Mouse (Mus musculus) embryonic facial prominence, embryonic 10.5 days (tissue): Measurements from ENCODE around the gene Slc25a45. TPM values are rescaled to one million over a fixed set of nuclear protein-coding genes. Genes with fewer than 3 reads are reported as not detected.

Source experiments
- DNase-seq: peaks from one replicate; pipeline ENCODE4 v3.0.0-alpha.2; 2017; ENCODE audit warnings: low spot score
- H3K27ac ChIP-seq: fragments of 300-500 bp; sonication (generic); replicated peaks from 2 replicates; pipeline ENCODE4 v1.5.1; 2016; ENCODE audit warnings: mild to moderate bottlenecking
- H3K27me3 ChIP-seq: fragments of 300-500 bp; sonication (generic); replicated peaks from 2 replicates; pipeline ENCODE4 v1.6.1; 2016; ENCODE audit warnings: low read depth, mild to moderate bottlenecking; ENCODE audit not compliant: poor library complexity, severe bottlenecking
- H3K36me3 ChIP-seq: fragments of 300-500 bp; sonication (generic); replicated peaks from 2 replicates; pipeline ENCODE4 v1.6.1; 2016; ENCODE audit warnings: mild to moderate bottlenecking, moderate library complexity
- H3K4me1 ChIP-seq: fragments of 300-500 bp; sonication (generic); 2 replicates; pipeline ENCODE4 v1.6.1; 2016
- H3K4me3 ChIP-seq: fragments of 300-500 bp; sonication (generic); 2 replicates; pipeline ENCODE4 v1.5.1; 2016; ENCODE audit warnings: mild to moderate bottlenecking, moderate library complexity
- H3K9me3 ChIP-seq: fragments of 300-500 bp; sonication (generic); 2 replicates; pipeline ENCODE4 v1.6.1; 2016; ENCODE audit warnings: mild to moderate bottlenecking
- WGBS: fragments of 180-500 bp; shearing (Covaris S2); methylation state at CpG from one replicate; pipeline ENCODE4 v1.1.7; 2016; 5-methylcytosine and 5-hydroxymethylcytosine counted together
- polyA plus RNA-seq: library from polyadenylated mRNA; unstranded; fragments of >200 nt; fragmentation: Nextera tagmentation; extraction: Ambion mirVana; gene quantifications from 2 replicates; pipeline ENCODE4 v1.2.1, GENCODE M21; 2016

Slc25a45 gene
- polyA plus RNA-seq = 2.5 and 2.9 TPM in 2 replicates

DNA sequence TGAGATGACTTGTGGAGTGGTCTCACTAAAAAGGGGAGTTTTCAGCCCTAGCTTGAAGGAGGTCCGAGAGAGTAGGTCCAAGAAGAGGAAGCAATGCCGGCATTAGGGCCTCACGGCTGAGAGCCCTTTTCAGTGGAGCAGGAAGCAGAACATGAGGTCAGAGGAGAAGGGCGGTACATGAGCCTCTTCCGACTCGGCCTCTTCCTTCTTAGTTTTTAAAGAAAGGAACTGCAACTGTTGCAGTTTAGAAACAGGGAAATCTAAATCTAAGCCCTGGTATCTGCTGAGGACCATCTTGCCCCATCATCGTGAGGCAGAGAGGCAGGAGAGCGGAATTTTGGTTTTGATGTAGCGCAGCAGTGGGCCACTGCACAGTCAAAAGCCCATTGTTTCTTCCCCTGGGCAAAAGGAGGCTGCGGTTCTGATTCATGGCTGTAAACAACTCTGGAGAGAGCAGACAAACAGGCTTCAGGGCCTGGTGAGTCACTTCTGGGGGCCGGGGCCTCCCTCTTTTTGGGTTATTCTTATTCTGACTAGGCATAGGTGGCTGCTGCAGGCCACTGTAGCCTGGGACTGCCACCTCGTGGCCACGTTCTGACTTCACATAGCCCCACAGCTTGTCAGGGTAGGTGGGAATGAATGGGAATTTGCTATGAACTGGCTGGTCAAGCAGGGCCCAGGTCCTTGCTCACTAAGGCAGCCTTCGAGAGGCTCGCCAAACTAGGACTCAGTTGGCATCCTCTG is at the start of gene Slc25a45:
TSS of gene Slc25a45 (plus strand) at position 191 of the 744 bp plus-strand sequence.
- Histone ChIP-seq H3K9me3 (no peaks in the 10 kb centered on the region), H3K36me3 (peaks cover 5% of the 10 kb centered on the region), H3K27ac (peak within 1 kb of the TSS; percentile 58), H3K4me3 (peak within 1 kb of the TSS; percentile 31; the same call in 1 of the 2 replicates), H3K4me1 (peaks cover 42% of the 10 kb centered on the region), H3K27me3 (no peaks in the 10 kb centered on the region)
- DNase-seq = peak; percentile 79
- 47% methylated on average over 15 of the region's 15 CpGs for WGBS

DNA sequence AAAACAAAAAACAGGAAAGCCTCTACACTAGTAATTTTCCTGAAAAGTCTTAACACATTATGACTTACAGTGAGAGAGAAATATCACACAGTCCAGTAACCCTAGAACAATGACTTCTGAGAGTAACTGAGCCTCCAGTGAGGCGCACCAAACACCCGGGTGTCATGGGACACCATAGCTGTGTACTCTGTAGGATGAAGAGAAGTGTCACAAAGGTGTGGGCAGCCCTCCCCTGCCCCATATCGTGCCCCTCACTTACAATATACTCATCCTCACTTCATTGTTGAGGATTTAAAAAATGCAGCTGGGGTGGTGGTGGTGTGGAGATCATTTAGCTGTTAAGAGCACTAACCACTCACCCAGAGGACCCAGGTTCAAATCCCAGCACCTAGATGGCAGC is 49.5 kb upstream of the Slc25a45 start:
- WGBS = 90% methylated on average over 3 of the region's 3 CpGs

DNA sequence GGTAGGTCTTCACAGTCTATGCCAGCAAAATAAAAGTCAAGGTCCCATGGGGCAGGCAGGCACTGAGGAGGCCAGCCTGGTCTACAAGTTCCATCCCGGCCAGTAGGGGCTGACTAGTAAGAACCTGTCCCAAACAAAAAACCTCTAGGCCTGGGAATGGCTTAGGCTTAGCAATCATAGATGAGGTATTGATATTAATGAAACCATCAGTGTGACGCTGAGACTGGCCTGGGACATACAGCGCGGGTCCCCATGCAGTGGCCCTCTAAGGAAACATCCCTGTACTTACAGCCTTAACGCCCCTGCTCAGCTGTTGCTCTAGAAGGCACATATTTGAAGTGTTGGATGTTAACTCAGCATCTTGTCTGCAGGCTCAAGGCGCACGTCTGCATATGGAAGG is 48.7 kb upstream of the Slc25a45 start:
- Histone ChIP-seq H3K27me3 (no peaks in the 10 kb centered on the region), H3K36me3 (no peaks in the 10 kb centered on the region), H3K9me3 (no peaks in the 10 kb centered on the region), H3K4me1 (peaks cover 23% of the 10 kb centered on the region), H3K27ac (0 out of 2 replicates have a peak overlapping the region, but pooled peaks have one; percentile 12), H3K4me3 (no peak overlapping the region)
- 92% methylated on average over 7 of the region's 7 CpGs for WGBS
- no peak for DNase-seq

More for the DNA sequence above, 49.5 kb upstream of the Slc25a45 start:
- Histone ChIP-seq H3K27me3 (no peaks in the 10 kb centered on the region), H3K27ac (no peak overlapping the region), H3K9me3 (no peaks in the 10 kb centered on the region), H3K4me1 (peaks cover 25% of the 10 kb centered on the region), H3K4me3 (no peak overlapping the region), H3K36me3 (no peaks in the 10 kb centered on the region)
- DNase-seq = no peak

DNA sequence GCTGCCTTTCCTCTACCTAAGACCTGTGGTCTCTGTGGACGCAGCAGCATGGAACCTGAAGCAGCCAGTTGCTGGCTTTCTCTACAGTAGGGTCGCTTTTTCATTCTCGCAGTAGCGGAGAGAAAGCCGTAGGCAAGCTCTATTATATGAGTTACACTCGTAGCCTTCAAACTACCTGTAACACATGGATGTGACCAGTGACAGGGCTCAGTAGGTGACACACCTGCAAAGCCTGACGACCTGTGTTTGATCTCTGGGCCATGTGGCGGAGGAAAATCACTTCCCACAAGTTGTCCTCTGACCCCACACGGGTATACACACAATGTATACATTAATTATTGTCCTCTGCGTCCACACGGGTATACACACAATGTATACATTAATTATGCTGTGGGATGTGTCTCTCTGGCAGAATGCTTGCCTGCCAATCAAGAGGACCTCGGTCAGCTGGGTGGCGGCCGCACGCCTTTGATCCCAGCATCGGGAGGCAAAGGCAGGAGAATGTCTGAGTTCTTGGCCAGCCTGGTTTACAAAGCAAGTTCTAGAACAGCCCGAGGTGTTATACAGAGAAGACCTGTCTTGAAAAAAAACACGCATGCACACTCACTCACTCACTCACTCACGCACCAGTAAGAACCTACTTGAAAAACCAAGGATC is 47.5 kb upstream of the Slc25a45 start:
- no peak overlapping the region for H3K4me3 ChIP-seq
- H3K36me3 ChIP-seq = no peaks in the 10 kb centered on the region
- no peak for DNase-seq
- peaks cover 12% of the 10 kb centered on the region; the same call in 1 of the 2 replicates for H3K4me1 ChIP-seq
- 86% methylated on average over 19 of the region's 19 CpGs for WGBS
- H3K27ac ChIP-seq = no peak overlapping the region
- no peaks in the 10 kb centered on the region for H3K27me3 ChIP-seq
- H3K9me3 ChIP-seq = no peaks in the 10 kb centered on the region

DNA sequence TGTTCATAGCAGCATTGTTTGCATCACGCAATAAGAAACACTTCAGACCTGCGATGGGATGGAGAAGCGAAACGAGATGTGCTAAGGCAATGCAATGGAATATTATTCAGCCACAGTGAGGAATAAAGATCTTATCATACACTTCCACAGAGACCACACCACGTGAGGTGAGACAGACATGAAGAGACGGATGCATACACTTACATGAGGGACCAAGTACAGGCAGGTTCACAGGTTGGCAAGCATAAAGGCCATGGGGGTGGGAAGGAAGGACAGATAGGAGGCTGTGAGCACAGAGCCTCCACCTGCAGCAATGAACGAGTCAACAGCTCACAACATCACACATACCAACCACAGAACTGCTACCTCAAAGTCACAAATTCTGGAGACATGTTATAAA is 46.8 kb upstream of the Slc25a45 start:
- no peaks in the 10 kb centered on the region for H3K27me3 ChIP-seq
- no peak for DNase-seq
- H3K9me3 ChIP-seq = no peaks in the 10 kb centered on the region
- no peaks in the 10 kb centered on the region for H3K36me3 ChIP-seq
- H3K4me3 ChIP-seq = no peak overlapping the region
- H3K4me1 ChIP-seq = peaks cover 12% of the 10 kb centered on the region; the same call in 1 of the 2 replicates
- H3K27ac ChIP-seq = no peak overlapping the region
- WGBS = 92% methylated on average over 7 of the region's 7 CpGs

DNA sequence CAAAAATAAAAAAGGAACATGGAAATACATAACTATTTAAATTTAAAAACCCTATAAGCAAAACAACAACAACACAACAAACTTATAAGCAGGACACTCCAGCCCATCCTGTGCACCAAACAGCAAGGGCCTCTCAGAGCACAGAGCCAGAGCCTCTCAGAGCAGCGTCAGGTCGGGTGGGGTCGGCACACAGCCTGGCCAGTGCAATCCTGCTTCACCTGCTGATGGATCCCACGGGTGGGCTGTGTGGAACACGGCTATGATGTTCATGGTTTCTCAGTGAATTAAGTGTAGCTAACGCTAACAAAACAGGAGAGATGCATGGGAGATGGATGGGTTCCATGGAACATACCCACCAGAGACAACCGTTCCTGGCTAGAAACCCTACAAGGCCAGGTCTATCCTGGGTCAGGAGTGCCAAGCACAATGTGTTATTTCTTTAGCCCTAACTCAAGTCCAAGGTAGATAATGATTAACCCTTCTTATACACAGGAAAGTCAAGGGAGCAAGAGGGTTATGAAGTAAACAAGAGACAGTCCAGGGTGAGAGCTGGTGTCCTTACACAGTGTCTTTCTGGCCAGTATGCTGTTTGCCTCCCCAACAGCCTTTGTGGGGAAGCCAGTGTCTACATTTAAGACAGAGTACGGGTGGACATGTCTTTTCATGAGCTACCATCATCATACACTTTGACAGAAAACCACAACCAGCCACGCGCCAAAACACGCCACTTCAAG is 46.2 kb upstream of the Slc25a45 start:
- 91% methylated on average over 11 of the region's 11 CpGs for WGBS
- DNase-seq = no peak
- Histone ChIP-seq H3K27ac (no peak overlapping the region), H3K36me3 (no peaks in the 10 kb centered on the region), H3K4me3 (no peak overlapping the region), H3K9me3 (no peaks in the 10 kb centered on the region), H3K4me1 (peaks cover 12% of the 10 kb centered on the region; the same call in 1 of the 2 replicates), H3K27me3 (no peaks in the 10 kb centered on the region)

DNA sequence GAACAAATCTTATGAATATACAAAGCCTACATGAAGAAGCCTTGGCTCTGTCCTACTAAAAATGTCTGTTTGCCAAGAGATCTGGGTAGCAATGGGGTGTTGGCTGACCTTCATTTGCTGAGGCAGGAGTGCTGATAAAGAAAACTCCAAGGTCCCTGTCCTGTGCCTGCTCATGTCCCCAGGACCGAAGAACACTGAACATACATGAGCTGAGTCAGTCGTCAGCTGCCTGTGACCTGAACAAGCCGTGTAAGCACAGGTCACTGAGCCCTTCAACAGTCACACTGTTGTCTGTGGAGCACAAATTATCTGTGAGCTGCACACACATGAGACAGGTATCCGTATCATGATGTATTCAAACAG is 45.7 kb upstream of the Slc25a45 start:
- Histone ChIP-seq H3K27me3 (no peaks in the 10 kb centered on the region), H3K4me1 (peaks cover 14% of the 10 kb centered on the region; the same call in 1 of the 2 replicates), H3K27ac (no peak overlapping the region), H3K4me3 (no peak overlapping the region), H3K9me3 (no peaks in the 10 kb centered on the region), H3K36me3 (no peaks in the 10 kb centered on the region)
- no peak for DNase-seq
- WGBS = 91% methylated on average over 4 of the region's 4 CpGs

DNA sequence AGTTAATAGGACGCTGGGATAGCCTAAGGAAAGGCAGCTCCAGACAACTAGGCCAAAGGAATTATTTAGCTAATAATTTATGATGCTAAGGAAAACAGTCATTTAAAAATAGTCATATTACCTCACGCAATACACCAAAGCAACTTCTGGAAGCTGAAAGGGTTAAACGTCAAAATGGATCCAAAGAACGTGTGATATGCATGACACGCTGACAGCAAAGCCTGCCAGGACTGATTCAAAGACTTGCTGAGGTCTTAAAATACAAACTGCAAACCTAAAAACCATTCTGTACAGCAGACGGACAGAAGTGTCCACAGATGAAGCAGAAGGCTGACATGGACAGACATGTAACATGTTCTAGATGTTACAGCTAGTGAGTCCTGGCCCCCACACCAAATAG is 45.3 kb upstream of the Slc25a45 start:
- H3K4me3 ChIP-seq = no peak overlapping the region
- H3K36me3 ChIP-seq = no peaks in the 10 kb centered on the region
- H3K27ac ChIP-seq = no peak overlapping the region
- H3K27me3 ChIP-seq = no peaks in the 10 kb centered on the region
- DNase-seq = no peak
- H3K9me3 ChIP-seq = no peaks in the 10 kb centered on the region
- H3K4me1 ChIP-seq = peaks cover 14% of the 10 kb centered on the region; the same call in 1 of the 2 replicates
- 80% methylated on average over 6 of the region's 6 CpGs for WGBS

DNA sequence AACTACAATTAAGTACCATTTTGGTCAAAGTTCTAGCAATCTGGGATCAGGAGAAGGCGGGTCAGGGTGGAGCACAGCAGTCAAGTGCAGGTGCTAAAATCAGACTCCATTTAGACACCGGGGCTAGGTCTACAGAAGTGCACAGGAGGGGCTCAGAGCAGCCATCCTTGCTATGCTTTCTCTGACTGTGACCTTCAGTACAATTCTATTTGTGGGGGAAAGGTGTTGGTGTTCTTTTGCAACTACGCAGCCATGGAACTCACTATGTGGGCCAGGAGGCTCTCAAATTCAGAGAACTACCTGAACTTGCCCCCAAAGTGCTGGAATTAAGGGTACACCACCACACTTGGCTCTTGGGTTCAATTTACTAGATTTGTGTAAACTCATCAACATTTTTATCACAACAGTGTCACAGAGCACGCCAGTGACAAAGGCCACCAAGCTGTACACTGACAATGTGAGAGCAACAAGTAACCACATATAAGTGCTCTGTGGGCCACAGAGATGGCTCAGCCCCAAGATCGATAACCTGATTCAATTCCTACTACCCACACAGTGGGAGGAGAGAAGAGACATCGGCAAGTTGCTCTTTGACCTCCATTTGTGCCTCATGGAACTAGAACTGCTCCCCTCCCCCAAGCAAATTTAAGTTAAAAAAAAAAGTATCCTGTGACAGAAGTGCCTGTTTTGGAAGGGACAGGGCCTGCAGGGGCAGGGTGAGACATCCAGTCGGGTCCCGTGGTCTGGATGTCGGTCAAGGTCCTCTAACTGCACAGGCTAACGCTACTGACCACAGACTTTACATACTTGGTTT is 44.1 kb upstream of the Slc25a45 start:
- Histone ChIP-seq H3K4me3 (no peak overlapping the region), H3K36me3 (no peaks in the 10 kb centered on the region), H3K9me3 (no peaks in the 10 kb centered on the region), H3K27me3 (no peaks in the 10 kb centered on the region), H3K27ac (no peak overlapping the region), H3K4me1 (peaks cover 9% of the 10 kb centered on the region; the same call in 1 of the 2 replicates)
- WGBS = 85% methylated on average over 10 of the region's 10 CpGs
- DNase-seq = no peak

DNA sequence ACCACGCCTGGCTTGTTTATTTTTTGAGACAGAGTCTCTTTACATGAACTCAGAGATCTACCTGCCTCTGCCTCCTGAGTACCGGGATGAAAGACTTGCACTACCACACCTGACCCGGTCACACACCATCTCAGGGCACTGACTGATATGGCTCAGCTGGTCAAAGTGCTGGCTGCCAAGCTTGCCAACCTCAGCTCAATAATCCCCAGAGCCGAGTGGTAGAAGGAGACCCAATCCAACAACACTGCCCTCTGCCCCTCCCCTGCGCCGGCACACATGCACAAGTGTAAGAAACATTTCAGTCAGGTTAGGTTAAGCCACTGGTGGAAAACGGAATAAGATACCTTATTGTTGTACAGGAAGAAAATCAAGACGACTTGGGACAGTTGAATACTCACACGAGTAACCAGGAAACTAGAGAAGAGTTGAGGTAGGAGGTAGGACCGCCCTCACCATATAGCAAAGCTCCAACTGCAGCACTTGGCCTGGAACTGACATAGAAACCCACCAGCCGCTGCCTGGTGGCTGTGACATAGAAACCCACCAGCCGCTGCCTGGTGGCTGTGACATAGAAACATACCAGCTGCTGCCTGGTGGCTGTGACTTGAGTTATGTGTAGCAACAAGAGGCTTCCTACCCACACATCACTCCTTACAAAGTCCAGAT is 43.2 kb upstream of the Slc25a45 start:
- 91% methylated on average over 12 of the region's 12 CpGs for WGBS
- Histone ChIP-seq H3K36me3 (no peaks in the 10 kb centered on the region), H3K4me3 (no peak overlapping the region), H3K4me1 (peaks cover 9% of the 10 kb centered on the region; the same call in 1 of the 2 replicates), H3K27ac (no peak overlapping the region), H3K27me3 (no peaks in the 10 kb centered on the region), H3K9me3 (no peaks in the 10 kb centered on the region)
- no peak for DNase-seq

DNA sequence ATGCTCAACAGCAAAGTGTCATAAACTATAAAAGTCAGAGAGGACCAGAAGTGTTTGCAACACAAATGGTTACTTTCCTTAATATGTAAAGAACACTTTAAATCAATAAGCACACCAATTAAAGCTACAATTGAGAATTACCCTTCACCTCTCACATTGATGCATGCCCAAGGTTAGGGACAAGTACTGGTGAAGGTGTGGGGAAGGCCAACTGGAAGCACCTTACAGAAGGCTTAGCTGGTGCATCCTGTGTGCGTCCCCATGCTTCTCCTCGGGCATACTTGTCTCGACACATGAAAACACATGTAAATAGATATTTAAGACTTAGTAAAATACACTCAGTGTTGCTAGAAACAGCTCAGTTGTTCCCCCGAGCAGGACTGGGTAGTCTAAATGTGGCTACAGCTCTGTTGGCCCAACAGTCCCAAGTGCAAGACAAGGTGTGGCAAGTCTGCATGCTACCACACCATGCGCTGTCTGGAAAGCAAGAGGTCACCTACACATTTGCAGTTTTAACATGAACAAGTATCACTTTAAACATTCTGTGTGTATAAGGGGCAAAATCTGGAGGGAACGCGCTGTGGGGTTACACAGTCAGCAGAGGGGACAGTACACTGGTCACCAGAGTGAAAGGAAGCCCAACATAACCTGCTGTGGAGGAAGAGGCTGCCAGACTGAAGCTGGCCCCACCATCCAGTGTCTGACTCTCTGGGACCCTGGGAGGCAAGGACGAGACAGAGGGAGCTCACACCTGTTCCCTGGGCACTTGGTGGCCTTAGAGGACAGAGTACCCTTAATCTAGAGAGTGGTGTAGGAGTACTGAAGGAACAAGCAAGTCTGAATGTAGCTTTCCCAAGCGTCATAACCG is 42.3 kb upstream of the Slc25a45 start:
- WGBS = 89% methylated on average over 10 of the region's 10 CpGs
- Histone ChIP-seq H3K9me3 (no peaks in the 10 kb centered on the region), H3K27me3 (no peaks in the 10 kb centered on the region), H3K4me1 (peaks cover 10% of the 10 kb centered on the region; the same call in 1 of the 2 replicates), H3K4me3 (no peak overlapping the region; the same call in 1 of the 2 replicates), H3K36me3 (no peaks in the 10 kb centered on the region), H3K27ac (no peak overlapping the region)
- no peak for DNase-seq
